Mouse (Mus musculus) CH12F3 (cell line): ENCODE measurements around the gene Grasp.

ENCODE experiments used
- in situ Hi-C: fragments of 300-500 bp; cut with MboI; formaldehyde crosslinking; loops from 2 replicates; pipeline ENCODE4 v1.14.3; 2020; ENCODE audit warnings: low sequenced_read_pairs

The Grasp gene

DNA sequence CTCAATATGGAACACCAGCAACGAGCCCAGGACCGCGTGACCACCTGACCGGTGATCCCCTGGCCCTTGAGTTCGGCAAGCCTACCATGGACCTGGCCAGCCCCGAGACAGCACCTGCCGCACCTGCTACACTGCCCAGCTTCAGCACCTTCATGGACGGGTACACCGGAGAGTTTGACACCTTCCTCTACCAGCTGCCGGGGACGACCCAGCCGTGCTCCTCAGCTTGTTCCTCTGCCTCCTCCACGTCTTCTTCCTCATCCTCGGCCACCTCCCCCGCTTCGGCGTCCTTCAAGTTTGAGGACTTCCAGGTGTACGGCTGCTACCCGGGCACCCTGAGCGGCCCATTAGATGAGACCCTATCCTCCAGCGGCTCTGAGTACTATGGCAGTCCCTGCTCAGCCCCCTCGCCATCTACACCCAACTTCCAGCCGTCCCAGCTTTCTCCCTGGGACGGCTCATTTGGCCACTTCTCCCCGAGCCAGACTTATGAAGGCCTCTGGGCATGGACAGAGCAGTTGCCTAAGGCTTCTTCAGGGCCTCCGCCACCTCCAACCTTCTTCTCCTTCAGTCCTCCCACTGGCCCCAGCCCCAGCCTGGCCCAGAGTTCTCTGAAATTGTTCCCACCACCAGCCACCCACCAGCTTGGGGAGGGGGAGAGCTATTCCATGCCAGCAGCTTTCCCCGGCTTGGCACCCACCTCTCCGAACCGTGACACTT lies 46.3 kb downstream of the Grasp start:
- in situ Hi-C loops: no loop called here

DNA sequence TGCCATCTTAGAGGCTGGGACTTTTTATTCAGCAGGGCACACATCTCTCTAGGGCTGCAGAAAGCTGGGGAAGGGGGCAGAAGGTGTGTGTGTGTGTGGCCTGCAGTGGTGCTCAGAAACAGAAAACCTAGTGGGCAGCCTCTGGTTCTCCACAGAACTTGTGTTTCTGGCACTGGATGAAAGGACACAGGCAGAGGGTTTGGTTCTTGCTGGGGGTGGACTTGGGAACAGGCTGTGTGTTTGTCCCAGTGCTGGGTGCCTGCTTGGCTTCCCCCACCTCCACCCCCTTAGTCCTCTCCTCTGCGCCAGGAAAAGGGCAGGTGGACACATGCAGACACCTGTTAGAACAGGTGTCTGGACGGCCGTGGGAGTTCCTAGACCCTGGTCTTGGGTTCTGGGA lies 47.1 kb downstream of the Grasp start:
- in situ Hi-C loops: no loop called here

DNA sequence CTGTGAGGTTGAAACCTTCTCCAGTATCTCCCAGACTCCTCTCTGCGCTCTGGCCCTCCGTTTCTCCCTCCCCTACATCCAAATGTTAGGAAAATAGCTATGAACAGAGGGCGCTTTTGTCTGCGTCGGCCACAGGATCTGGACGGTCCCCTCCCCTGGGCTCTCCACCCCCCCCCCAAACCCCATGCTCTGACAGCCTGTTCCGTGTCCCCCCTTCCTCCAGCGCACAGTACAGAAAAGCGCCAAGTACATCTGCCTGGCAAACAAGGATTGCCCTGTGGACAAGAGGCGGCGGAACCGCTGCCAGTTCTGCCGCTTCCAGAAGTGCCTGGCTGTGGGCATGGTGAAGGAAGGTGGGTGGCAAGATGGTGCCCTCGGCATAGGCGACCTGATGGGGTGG lies 47.5 kb downstream of the Grasp start:
- in situ Hi-C loops: no loop called here

DNA sequence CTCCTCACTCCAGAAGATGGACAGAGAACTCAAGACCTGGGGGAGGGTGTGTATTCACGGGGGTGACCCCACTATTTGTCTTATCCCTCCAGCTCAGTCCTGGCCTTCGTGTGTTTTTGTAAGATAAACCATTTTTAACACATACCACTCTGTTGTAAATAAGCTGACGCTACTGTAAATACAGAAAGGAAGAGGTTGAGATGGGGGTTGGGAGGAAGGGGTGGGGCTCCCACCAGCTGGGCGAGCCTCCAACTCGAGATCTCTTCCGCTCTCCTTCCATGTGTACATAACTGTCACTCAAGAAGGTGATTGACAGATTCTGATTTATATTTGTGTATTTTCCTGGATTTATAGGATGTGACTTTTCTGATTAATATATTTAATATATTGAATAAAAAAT lies 50.4 kb downstream of the Grasp start:
- in situ Hi-C loops: no loop called here

DNA sequence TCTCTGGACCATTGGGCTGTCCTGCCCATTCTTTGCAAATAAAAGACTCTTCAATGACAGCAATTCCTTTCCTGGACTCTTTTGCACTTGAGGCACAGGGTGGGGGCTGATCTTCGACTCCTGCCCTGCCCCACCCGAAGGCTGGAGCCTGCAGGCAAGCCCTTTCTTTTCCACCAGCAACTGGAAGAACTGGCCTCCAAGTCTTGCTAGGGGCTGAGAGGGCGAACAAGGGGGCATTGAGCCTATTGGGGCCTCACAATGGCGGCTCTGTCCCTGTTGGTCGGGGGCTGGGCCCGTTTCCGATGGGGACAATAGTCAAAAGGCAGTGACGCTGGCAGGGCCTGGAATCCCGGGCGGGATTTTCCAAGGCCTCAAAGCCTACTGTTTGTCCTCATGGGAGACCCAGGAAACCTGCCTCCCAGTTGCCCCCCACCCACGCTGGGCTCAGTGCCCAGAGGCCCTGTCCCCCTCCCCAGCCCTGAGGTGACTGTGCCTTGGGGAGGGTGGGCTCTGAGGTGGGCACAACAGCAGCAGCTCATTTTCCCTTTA lies 53.4 kb downstream of the Grasp start:
- in situ Hi-C loops: no loop called here

DNA sequence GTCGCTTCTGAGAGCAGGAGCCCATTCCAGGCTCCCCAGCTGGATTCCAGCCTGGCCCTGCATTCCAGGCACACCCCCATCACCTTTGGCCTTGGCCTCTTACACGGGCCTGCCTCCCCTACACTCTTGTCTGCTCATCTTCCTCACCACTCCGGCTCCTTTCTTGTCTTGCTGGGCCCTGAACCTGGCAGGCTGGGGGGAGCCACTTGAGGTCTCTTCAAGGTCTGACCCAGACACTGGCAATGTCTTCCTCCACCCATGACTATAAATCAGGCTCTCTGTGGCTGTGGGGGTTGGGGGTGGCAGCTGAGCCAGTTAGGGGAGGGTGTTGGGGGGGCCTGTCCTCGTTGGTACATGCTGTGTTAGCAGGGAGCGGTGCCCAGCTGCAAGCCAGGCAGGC lies 54.6 kb downstream of the Grasp start:
- in situ Hi-C loops: no loop called here

DNA sequence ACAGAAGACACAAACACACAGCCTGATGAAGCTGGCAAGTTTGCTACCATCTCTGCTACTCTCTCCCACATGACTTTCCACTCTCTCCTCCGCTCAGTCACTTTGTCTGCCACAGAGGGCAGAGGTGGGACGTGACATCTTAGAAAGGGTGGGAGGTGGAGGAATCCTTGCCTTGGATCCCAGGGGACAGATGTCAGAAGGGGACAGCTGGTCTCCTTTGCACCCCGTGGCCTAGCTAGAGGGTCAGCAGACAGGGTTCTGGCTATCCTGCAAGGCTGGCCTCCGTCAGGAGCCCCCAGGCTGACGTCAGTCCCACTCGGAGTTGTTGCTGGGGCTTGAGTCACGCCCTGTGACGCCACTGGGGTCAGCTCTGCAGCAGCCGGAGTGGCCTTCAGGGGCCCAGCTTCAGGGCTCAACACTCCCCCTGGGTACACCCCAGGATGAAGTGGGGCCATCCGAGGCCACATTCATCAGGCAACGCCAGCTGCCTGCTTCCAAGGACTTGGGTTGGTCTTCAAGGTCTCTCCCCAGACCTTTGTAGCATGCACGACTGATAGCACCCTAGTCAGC lies 55.5 kb downstream of the Grasp start:
- in situ Hi-C loops: no loop called here
